Mouse (Mus musculus): ENCODE data around the gene Ncstn.

Gene Ncstn

GRCm38 (mm10) chr1:172026201-172026901, 56.2 kb downstream of the Ncstn start:
- DNase-seq = no peak

- DNase-seq = no peak
Measured at GRCm38 (mm10) chr1:172025201-172025904, 57.2 kb downstream of the Ncstn start.

- DNase-seq = no peak
Measured at GRCm38 (mm10) chr1:172024140-172024895, 58.3 kb downstream of the Ncstn start.

- no peak for DNase-seq
Measured at GRCm38 (mm10) chr1:172019863-172020521, 62.6 kb downstream of the Ncstn start.

- DNase-seq = no peak
Measured at GRCm38 (mm10) chr1:172019339-172019738, 63.3 kb downstream of the Ncstn start.

GRCm38 (mm10) chr1:172018336-172019311, 64.0 kb downstream of the Ncstn start:
- DNase-seq = no peak

GRCm38 (mm10) chr1:172017517-172018070, 65.0 kb downstream of the Ncstn start:
- no peak for DNase-seq

- no peak for DNase-seq
Measured at GRCm38 (mm10) chr1:172016660-172017516, 65.7 kb downstream of the Ncstn start.

GRCm38 (mm10) chr1:172016031-172016430, 66.6 kb downstream of the Ncstn start:
- DNase-seq = no peak

Data from kidney, adult 18-20 months (tissue).